Mouse (Mus musculus): Measurements from ENCODE around the gene Sox14.

- no peak for TF ChIP-seq POLR2A (IDR thresholded peaks at IDR 0.05; ENCODE audit: low read depth, low read length)
- TF ChIP-seq CTCF (conservative IDR thresholded peaks at IDR 0.05; ENCODE audit: insufficient read depth, insufficient read length, low read depth, low read length), result no peak
Observed at GRCm38 (mm10) chr9:99869275-99869674, 6.7 kb downstream of the Sox14 start.
